Mouse (Mus musculus) left cerebral cortex, adult 11 months (tissue): ENCODE data around the gene Rab19.
"Not testable (repeated sequence)": the region's sequence is repeated elsewhere in the genome, so short reads cannot be mapped to it uniquely, and the experiment has no call there.

Experiments
- DNase-seq: peaks from one replicate; pipeline ENCODE4 v3.0.0; 2022; ENCODE audit warnings: low spot score

Rab19 gene

DNA sequence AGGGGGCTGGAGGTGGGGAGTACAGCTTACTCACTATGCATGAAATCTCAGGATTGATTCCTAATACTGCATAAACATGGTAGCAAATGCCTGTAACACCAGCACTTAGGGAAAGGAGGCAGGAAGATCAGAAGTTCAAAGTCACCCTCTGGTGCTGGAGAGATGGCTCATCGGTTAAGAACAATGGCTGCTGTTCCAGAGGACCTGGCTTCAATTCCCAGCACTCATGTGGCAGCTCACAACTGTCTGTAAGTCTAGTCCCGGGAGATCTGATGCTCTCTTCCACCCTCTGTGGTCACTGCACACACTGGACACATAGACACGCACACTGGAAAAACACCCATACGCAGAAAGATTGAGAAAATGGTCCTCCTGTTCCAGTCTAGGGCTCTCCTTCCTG lies 52.2 kb downstream of the Rab19 start:
- DNase-seq, result no peak

- no peak for DNase-seq
Observed at GRCm38 (mm10) chr6:39433701-39434100, 52.7 kb downstream of the Rab19 start.

DNA sequence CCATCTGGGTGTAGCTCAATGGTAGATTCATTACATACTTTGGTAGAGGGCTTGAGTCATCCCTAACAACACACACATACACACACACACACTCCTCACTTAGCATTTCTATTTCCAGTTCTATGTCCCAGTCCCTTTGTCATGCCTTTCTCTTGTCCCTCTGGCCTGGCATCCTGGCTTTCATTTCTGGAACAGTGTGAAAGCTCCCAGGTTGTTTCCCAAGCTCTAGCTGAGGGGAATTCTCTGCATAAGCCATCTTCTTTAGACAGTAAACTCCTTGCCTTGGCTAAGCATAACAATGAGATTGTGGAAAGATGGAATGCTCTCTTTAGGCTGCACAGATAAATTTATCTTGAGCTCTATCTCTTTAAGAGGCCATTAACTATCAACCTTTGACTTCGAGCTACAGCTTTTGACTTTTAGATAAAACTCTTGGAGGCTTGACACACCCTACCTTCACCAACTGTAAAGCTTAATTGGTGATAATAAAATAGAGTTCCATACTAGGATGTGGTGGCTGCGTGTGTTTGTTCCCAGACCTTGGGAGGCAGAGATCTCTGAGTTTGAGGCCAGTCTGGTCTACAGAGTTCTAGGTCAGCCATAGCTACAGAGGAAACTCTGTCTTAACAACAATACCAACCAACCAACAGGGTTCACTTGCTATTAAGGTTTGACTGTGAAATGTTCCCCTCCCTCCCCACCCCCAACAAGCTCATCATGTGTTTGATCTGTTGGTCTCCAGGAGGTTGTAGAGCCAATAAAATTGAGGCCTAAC lies 53.3 kb downstream of the Rab19 start:
- DNase-seq, result no peak

GRCm38 (mm10) chr6:39434886-39435492 lies 54.0 kb downstream of the Rab19 start:
- DNase-seq, result no peak

DNA sequence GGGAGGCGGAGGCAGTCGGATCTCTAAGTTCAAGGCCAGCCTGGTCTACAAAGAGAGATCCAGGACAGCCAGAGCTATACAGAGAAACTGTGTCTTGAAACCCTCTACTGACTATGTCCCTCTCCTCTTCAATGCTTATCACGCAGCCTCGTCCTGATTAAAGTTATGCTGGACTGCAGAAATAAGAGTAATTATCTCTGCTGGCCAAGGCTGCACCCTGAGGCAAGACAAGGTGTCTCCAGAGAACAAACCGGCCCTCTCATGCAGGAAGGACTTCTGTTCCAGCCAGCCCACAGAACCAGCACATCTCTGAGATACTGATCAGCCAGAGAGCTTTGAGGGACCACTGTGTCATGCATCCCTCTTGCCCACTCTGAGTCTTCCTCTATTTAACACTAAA lies 54.9 kb downstream of the Rab19 start:
- DNase-seq, result no peak

- DNase-seq, result not testable (repeated sequence)
Observed at GRCm38 (mm10) chr6:39437519-39437918, 56.5 kb downstream of the Rab19 start.
